Mouse (Mus musculus): ENCODE measurements around the gene Slc5a5. TPM values are rescaled to one million over a fixed set of nuclear protein-coding genes. Genes with fewer than 3 reads are reported as not detected.

The Slc5a5 gene
- total RNA-seq, 4 experiments from 2014 or later, result not detected

DNA sequence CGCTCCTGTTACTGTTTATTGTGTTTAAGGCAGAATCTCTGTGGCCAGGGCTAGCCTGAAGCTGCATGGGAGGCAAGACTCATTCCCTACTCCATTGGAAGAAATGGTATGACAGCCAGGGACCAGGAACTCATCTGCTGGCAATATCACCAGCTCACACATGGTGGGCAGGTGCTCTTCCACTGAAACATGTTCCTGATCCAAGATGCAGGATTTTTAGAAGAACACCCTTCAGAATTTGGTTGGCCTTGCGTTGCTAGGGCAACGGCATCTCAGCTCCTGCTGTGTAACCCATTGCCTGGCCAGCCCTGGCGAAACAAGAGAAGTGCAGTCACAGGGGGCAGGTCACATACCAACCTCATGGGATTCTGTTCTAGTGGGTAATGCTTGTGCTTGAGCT lies 13.1 kb downstream of the Slc5a5 start:
- no peak for DNase-seq

DNA sequence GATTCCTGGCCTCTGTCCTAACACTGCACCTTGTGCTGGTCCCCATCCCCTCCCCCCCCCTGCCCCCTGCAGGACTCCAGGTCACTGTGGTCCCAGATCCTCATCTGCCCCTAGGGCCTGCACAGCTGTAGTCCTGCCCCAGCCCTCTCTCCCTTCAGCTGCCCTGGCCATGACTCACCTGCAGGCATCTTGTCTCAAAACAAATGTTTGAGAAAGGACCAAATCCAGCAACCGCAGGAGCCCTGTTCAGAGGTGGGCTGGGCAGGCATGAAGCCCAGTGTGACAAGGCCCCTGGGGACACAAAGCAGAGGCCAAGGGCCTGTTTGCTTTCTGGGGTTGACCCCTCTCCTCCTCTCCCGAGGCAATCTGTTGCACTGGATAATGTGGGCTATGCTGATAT lies 14.4 kb downstream of the Slc5a5 start:
- DNase-seq, result no peak

DNA sequence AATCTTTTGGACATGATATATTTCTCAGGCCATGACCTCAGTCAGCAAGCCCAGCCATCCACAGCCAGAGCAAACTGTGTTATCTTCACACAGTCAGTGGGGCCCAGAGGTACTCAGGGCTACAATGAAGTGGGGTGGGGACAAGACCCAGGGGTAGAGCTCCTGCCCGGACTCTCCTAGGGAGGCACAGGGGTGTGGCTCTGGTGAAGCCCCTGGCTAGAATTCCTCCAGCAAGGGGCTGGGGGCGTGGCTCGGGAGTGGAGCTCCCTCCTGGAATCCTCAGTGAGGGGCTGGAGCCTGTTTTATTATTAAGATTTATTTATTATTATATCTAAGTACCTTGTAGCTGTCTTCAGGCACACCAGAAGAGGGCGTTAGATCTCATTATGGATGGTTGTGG lies 16.2 kb downstream of the Slc5a5 start:
- DNase-seq, result no peak

GRCm38 (mm10) chr8:70874441-70874840 lies 18.1 kb downstream of the Slc5a5 start:
- DNase-seq, result no peak

DNA sequence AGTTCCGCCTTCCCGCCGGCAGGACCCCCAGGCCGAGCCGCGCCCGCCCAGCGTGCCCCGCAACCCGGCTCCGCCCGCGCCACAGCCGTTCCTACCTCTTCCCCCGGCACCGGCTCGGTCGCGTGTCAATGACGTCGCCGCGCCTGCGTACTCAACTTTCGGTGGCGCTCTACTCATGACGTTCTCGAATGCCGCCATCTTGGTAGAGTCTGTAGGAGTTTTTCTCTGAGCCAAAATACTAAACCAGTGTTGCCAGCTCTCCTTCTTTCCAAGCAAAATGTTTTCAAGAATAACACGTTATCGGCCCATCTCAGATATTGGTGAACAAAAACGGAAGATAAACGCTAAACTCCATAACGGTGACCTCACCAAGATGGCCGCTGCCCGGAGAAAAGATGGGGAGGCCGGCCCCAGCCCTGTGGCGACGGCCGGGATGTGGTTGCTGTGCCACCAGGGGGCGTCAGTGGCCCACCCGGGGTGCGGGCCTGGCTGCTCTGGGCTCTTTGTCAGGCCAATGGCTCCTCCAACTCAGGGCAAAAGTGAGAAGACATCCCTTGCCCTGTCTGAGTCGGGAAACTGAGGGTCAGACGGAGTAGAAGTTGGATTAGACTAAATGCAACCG lies 19.1 kb downstream of the Slc5a5 start, which contains the start of gene Ccdc124:
Gene Ccdc124 (minus strand): TSS at position 572 of the 622 bp plus-strand sequence.
- peak; percentile 94 for DNase-seq

GRCm38 (mm10) chr8:70872643-70873363 lies 19.8 kb downstream of the Slc5a5 start:
- DNase-seq, result no peak

DNA sequence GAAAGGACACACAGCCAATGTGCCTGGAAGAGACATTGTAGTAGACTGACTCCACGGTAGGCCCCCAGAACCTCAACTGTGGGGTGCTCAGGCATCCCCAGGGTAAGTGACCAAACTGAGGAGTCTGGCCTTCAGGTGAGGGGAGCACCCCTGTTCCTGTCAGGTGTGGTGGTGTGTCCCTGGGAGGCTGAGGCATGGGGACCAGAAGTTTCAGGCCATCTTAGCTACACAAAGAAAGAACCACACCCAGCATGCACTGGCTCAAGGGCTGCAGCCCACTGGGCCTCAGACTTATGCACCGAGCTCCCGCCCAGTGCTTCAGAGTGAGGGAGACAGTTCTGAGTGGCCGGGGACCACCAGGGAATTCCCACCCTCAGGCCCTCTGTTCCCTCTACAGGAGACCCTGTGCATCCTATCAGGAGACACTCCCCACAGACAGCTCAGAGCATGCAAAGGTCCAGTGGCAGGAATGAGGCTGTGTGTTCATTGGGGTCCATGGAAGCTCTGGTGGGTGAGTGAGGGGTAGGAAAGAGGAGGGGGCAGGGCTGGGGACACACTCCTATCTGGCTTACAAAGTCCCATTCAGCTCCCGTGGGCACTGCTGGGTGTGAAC lies 21.3 kb downstream of the Slc5a5 start:
- DNase-seq, result no peak

DNA sequence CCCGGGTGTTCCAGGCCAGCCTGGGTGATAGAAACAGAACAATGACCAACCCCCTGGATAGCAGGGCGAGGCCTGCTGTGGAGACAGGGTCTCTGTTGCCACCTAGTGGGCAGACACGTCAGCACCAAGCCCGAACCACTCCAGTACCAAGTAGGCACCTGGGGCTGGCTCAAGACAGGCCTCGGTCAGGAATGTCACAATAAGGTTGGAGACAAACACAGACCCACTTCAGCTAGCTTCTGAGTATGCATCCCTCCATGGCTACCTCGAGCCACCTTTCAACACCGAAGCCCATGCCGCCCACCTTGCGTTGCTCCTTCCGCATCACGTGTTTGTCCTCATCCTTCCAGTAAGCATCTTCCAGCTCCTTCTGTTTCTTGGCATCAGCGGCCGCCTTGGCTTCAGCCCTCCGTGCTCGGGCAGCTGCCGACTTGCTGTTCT lies 22.9 kb downstream of the Slc5a5 start:
- DNase-seq, result peak; percentile 66

DNA sequence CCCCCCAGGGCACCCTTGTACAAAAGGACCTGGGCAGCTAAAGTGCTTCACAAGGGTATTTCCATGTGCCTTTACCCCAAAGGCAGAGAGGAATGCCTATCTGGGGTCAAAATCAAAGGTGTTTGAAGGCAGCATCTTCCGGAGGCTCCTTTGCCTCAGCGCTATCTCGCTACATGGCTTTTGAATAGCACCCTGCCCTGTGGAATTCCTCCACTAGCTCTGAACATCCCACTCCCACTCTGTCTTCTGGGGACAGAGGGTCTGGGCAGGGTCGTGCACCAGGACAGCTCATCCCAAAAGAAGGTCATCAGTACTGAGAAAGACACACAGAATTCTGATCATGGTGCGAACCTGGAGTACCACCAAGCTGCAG lies 23.4 kb downstream of the Slc5a5 start:
- DNase-seq, result no peak

DNA sequence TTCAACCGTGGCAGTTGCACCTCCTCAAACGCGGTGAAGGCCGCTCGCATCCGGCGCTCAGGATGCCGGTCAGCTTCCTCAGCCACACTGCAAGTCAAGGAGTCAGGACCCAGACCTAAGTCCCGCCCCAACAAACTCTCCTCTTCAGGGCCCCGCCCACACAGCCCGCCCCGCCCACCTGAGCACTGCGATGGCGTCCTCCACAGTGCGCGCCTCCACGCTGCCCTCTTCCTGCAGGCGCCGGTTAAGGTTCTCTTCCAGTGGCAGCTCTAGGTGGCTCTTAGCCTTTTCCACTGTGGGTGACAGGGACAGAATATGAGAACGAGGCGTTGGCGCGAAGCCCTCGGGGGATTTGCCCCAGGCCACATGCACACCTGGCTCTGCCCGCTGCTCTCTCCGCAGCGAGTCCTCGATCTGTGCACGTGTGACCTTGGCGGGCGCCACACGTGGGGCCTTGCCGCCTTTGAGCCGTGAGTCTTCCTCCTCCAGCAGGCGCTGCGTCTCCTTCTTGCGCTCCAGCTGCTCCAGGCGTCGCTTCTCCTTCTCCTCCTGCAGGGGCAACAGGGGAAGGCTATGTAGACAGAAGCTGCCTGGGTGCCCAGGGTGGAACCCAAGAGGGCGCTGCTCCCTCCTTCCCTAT lies 23.9 kb downstream of the Slc5a5 start:
- no peak for DNase-seq

DNA sequence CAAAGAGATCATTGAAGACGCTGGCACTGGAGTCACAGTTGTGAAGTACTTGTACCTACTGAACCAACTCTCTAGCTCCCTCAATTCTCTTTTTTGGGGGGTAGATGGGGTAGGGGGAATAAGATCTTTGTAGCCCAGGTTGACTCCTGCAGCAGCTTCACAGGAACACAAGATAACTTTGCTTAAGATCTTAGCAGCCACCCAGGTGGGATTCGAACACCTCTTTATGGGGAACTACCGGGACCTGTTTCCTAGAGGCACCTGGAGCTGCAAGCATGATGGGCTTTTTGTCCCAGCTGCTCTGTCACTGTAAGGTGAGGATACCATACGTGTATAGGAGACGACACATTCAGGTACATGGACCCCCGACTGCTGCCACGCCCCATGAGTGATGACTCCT lies 26.0 kb downstream of the Slc5a5 start:
- no peak for DNase-seq

GRCm38 (mm10) chr8:70866001-70866520 lies 26.5 kb downstream of the Slc5a5 start:
- no peak for DNase-seq

DNA sequence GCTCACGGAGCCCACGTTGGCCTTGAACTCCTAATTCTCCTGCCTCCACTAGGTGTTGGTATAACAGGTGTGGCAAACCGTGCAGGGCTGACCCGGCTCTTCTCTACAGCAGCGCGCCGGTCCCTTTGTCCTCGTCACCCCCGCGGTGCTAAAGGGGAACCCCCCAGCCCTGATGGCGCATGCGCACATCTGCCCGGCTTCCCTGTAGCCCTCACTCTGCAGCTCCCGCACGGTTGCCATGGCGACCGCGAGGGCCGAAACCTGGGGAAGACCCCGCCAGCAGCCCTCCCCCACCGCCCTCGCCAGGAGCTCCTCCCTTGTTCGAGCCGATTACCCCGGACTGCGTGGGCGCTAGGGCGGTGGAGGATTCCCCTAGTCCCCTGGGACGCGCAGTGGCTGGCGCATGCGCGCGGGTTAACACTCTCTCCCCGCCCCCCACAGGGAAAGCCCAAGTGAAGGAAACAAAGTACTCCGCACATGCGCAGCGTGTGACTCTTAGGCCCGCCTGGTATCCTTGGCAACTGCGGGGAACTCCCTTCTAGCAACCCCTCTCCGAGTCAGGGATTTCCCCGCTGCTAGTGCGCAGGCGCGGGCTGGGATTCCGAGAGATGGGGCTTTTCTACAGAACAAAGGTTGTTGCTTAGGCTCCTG lies 27.1 kb downstream of the Slc5a5 start:
- peak; percentile 99 for DNase-seq

DNA sequence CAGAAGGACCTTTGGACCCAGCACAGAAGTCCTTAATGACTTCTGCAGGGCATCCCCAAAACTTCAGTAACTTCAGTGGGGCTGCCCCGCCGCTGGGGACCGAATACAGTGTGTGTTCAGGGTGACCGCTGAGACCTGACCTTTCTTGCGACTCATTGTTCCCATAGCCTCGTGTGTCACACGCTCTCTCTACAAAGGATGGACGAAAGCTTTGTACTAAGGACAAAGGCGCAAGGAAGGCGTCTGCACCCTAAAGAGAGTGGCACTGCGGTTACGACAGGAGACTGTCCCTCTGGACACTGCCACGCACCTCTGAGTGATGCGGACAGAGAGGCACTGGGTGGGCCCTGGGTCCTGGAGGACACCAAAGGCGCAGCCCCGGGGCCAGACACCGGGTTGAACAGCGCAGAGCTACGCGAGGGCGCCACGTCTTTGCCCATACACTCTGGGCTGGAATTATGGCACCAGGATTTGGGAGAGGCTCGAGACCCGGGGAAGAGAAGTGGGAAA lies 27.8 kb downstream of the Slc5a5 start:
- no peak for DNase-seq

DNA sequence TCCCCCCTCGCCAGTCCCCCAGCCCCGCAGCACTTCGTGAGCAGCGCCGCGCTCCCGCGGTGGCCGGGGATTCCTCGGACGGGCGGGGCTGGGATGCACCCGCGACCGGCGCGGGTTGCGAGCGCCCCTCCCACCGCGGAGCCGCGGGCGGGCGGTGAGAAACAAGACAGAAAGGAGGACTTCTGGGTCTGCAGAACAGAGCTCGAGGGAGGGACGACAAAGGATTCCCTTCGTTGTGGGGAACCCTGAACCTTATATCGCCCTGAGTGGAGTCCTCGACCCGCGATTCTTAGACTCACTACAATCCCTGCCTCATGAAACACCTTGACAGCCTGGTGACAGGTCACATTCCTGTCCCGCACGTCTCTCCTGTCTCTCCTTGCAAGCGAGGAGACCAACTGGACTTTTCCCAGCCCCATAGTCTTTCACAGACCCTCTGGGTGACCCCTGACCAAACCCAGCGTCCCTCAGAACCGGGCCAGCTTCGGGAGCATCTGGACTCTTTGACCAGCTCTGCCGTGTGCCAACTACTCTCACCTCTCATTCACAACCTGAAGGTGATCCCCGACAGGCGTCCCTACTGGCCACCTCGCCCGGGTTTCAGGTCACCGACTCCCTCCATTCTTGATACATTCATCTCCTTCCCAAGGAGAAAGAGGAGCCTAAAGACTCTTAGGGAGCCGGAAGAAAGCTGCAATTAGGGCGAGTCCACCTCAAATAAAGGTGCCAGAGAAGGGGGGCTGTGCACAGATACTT lies 28.4 kb downstream of the Slc5a5 start:
- DNase-seq, result no peak

DNA sequence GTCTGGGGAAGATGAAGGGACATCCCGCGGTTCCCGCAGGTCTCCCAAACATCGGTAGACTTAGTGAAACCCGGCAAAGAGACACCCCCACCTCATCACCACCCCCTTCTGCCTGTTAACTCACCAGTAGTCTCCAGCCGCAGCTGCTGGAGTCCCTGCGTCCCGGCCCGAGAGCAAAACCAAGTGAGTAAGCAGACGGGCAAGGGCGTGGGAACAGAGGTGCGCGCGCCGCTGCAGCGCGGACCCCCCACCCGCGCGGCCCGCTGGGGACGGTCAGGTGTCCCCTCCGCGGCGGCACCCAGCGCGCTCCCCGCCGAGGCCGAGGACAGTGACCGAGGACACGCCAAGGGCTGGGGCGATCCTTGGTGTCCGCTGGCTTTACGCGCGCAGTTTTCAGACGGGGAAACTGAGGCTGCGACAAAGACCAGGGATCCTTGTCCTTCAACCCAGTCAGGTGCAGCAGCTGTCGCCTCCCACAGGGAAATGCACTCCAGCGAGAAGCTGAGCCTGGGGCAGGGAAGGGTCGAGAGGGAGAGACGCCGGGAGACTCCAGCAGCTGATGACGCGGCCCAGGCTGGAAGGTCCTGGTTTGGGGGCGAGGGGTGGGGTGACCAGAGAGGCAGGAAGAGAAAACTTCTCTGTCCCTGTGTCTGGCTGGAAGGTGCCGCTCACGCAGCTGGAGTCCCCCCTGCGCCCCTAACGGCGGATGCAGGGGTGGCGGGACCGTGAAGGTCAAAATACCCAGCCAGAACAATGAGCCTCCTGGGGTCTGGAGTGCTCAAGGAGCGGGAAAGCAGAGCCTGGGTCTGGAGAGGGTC lies 29.5 kb downstream of the Slc5a5 start, which contains the start of gene Kcnn1:
Gene Kcnn1 (minus strand): TSS at position 435 of the 818 bp plus-strand sequence.
- no peak for DNase-seq

DNA sequence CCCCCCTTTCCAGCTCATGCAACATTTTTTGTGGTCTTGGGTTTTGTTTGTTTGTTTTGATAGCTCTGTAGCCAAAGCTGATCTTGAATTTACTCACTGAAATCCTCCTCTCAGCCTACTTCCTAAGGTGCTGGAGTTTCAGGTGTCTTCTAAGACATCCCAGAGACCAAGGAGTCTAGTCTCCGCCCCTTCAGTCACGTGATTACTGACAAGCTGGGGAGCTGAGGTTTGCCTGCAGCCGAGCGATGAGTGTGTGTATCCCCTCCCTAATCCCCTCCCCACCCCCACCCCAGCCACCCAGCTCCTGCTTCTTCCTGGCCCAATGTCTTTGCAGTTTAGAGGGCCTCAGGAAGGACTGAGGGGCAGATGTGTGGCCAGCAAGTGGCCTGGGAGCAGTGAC lies 35.0 kb downstream of the Slc5a5 start:
- DNase-seq, result no peak

- DNase-seq, result peak; percentile 67
Measured at GRCm38 (mm10) chr8:70856541-70857197, 35.9 kb downstream of the Slc5a5 start.

DNA sequence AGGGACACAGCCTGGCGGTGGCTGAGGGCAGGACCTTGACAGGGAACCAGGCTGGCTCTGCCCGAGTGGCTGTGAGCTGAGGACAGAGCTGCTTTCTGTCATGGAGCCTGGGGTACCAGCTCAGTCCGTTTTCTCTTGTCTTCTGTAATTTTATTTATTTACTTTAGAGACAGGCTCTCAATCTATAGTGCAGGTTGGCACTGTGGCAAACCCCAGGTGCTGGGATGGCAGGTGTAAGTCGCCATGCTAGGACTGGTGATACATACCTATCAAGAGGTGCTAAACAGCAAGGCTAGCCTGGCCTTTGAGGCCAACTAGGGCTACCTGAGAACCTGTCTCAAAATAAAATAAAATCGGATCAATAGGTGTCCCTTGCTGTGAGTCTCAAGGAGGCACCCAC lies 36.5 kb downstream of the Slc5a5 start:
- DNase-seq, result no peak

- no peak for DNase-seq
Measured at GRCm38 (mm10) chr8:70853863-70854262, 38.7 kb downstream of the Slc5a5 start.
